Mouse (Mus musculus): ENCODE measurements at regions not wholly inside any gene's neighbourhood (a gene's known extent, or its start where the extent isn't known, plus 50 kb on each side); places are given as distances from the start of the nearest gene placed in this dataset.

- DNase-seq (ENCODE audit: low read depth, low spot score), result no peak
Measured at GRCm38 (mm10) chr12:26903073-26903893, 434.3 kb downstream of the Cmpk2 start.

DNA sequence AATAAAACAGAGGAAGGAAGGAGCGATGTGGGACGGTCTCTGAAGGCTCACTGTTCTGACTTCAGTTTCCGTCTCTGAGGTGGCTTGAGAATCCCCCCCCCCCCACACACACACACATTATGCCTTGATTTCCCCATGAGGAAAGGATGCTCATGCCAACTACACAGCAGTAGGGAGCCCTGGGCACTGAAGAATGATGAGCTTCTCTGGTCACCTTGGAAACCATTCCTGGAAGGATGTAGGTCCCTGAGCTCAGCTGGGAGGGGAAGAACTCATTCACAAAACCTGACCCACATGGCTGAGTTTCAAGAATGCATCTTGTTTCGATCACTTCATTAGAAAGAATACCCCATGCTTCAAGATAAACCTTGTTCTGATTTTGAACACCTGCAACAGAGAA is 422.2 kb downstream of the Cmpk2 start:
- DNase-seq (ENCODE audit: low read depth, low spot score), result no peak

DNA sequence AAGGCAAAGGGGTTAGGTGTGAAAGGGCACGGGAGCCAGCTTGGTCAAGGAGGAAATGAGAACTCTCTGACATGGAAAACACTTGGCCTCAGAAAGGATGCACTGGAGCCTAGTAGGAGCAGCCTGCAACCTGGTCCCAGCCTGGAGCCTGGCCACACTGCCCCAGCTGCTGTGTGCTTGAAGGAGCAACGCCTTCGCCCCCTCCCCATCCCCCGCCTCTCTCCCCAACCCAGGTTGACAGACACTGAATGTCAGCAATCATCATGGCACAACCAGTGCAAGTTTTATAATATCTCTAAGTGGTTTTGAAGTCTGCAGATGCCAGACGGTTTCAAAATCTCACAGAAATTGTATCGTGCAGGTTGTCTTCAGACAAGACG is 417.6 kb downstream of the Cmpk2 start:
- DNase-seq (ENCODE audit: low read depth, low spot score), result no peak

- DNase-seq (ENCODE audit: low read depth, low spot score), result no peak
Measured at GRCm38 (mm10) chr12:26885831-26886634, 417.0 kb downstream of the Cmpk2 start.

DNA sequence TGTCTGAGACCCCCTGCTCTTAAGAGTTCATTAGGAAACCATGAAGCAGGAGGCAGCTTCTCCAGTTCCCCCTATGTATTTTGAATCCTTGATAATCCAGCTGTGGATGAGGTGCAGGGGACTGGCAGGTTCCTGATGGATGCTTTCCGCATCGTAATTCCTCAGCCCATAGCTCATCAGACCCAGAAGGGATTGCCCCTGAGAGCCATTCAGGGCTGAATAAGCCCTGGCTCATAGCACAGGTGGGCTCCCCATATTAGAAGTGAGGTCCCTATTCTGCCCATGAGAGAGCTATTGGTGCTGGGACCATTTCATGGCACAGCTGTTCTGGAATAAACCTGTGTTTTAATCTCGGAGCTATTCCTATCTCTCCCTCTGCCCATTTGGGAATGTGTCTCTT is 416.1 kb downstream of the Cmpk2 start:
- DNase-seq (ENCODE audit: low read depth, low spot score), result no peak

GRCm38 (mm10) chr12:26884156-26884555 is 415.2 kb downstream of the Cmpk2 start:
- DNase-seq (ENCODE audit: low read depth, low spot score), result no peak

- no peak for DNase-seq (ENCODE audit: low read depth, low spot score)
Measured at GRCm38 (mm10) chr12:26877691-26878121, 408.7 kb downstream of the Cmpk2 start.

- no peak for DNase-seq (ENCODE audit: low read depth, low spot score)
Measured at GRCm38 (mm10) chr12:26877284-26877683, 408.3 kb downstream of the Cmpk2 start.

DNA sequence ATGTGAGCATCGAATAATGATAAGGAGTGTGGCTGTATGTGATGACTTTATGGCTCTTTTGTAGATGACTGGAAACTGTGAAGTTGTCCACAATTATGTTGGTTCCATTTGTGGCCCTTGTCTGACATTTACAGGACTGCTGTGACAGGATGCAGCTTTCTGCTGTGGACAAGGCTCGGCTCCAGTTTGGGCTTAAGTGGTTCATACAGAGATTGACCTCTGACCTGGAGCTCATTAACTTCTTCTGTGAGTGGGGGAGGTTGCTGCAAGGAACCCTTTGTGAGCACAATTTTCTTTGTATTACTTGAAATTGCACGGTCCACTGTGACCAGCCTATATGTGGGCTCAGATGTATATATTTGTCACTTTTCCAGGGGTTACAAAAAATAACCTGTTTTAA is 403.5 kb downstream of the Cmpk2 start:
- DNase-seq (ENCODE audit: low read depth, low spot score), result no peak

- no peak for DNase-seq (ENCODE audit: low read depth, low spot score)
Measured at GRCm38 (mm10) chr12:26867731-26868130, 398.7 kb downstream of the Cmpk2 start.

- no peak for DNase-seq (ENCODE audit: low read depth, low spot score)
Measured at GRCm38 (mm10) chr12:26855091-26855516, 386.1 kb downstream of the Cmpk2 start.

DNA sequence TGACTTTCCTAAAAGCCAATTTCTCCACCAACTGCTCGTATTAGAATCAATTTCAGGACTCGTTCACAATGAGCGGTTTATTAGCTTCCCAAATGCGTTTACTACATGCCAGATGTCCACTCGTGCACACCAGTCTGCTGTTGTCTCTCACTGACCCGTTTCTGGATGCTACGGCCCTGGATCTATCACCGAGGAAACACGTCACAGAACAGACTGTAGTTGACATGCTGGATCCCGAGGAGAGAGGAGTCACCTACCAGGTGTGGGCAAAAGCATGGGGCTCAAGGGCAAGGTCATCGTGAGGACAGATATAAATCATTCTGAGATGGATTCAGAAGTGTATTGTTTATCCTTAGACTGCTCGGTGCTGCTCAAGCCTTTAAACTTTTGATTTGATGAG is 375.9 kb downstream of the Cmpk2 start:
- DNase-seq (ENCODE audit: low read depth, low spot score), result no peak

GRCm38 (mm10) chr12:26842696-26843095 is 373.7 kb downstream of the Cmpk2 start:
- no peak for DNase-seq (ENCODE audit: low read depth, low spot score)

DNA sequence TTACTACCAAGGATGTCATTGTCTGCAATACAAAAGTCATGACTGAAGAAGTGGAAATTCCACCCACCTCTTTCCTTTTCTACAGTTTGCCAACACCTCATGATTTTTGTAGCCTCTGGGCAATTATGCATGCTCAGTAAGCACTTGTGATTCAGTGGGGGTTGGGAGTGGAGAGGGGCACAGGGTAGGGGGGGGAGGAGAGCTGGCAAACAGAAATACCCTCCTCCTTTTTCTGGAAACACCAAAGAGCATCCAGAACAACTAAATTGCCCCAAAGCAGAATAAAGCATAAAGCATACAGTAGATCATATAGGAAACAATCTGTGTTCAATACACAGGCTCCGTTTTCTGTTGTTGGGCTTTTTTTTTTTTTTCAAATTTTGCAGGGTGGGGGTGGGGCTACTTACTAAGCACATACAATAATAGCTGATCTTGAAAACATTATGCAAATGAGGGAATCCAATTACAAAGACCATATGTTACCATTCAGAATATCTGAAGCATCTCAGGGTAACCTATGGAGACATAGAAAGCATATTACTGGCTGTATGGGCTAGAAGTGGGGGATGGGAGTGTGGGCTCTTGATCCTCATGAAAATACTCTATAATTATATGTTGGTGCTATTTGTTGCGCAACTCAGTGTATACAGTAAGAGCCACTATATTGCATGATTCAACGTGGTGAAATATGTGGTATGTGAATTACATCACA is 352.4 kb downstream of the Cmpk2 start:
- no peak for DNase-seq (ENCODE audit: low read depth, low spot score)

- DNase-seq (ENCODE audit: low read depth, low spot score), result no peak
Measured at GRCm38 (mm10) chr12:26817866-26818265, 348.9 kb downstream of the Cmpk2 start.

GRCm38 (mm10) chr12:26815771-26816170 is 346.8 kb downstream of the Cmpk2 start:
- DNase-seq (ENCODE audit: low read depth, low spot score), result no peak

- DNase-seq (ENCODE audit: low read depth, low spot score), result no peak
Measured at GRCm38 (mm10) chr12:26810565-26811177, 341.7 kb downstream of the Cmpk2 start.

DNA sequence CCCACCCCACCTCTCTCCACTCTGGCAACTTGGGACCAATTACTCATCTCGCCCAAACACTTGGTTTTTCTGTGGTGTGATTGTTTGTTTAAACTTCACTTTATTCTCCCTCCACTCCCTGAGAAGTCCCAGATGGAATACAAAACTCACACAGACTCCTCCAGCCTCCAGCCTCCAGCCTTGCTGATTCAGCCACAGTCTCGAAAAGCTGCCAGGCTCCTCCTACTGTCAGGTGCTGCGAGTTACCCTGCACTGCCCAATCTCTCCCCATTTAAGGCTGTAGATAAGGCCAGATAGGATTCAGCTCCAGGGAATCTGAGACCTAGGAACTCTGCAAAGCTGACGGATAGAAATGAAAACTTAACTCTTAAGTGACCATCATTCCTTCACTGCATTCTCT is 340.7 kb downstream of the Cmpk2 start:
- DNase-seq (ENCODE audit: low read depth, low spot score), result no peak

- no peak for DNase-seq (ENCODE audit: low read depth, low spot score)
Measured at GRCm38 (mm10) chr12:26802542-26802941, 333.5 kb downstream of the Cmpk2 start.

GRCm38 (mm10) chr12:26799310-26799709 is 330.3 kb downstream of the Cmpk2 start:
- DNase-seq (ENCODE audit: low read depth, low spot score), result no peak

DNA sequence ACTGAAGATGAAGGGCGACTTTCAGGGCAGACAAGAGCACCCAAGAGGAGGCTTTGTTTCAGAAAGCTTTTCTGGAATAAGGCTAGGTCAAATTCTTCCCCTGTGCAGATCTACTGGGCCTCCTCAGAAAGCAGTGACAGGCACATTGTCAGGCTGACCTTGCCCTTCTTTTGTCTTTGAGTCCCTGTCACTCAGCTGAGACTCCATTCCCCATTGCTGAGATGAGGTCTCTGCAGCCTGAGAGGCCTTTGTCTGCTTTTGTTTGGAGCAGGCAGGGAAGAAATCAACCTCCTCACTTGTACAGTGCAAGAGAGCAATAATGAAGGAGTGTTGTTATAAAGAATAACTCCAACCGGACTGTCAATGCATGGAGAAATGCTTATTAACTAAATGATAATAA is 327.4 kb downstream of the Cmpk2 start:
- no peak for DNase-seq (ENCODE audit: low read depth, low spot score)

DNA sequence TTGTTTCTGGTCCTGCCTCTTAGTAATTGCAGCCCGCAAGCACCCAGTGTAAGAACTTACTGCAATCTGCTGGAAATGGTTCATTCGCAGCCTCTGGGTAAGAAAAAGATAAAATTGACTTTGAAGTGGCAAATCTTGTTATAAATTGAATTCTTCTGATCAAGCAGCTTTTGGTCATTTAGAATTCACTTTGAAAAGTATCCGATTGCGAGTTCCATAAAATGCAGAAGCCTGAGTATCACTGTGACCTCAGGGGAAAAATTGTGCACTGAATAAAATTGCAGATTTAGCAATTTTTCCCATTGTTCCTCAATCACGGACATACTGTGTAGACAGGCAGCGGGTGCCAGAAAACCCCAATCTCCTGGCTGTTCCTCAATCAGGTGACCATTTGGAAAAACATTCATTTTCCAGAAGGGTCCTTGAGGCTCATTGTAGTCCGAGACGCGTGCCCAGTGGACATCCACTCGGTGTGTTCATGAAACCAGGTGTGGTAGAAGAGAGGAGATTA is 320.4 kb downstream of the Cmpk2 start:
- DNase-seq (ENCODE audit: low read depth, low spot score), result no peak

Measured in R1 (cell line).